Mouse (Mus musculus): Measurements from ENCODE around the gene Hist1h4n.
"Not testable (repeated sequence)": the region's sequence is repeated elsewhere in the genome, so short reads cannot be mapped to it uniquely, and the experiment has no call there.

Gene Hist1h4n

GRCm38 (mm10) chr13:21831418-21832394 is at the start of gene Hist1h4n:
Gene Hist1h4n, minus strand, starts transcription at chr13:21832196.
- DNase-seq (ENCODE audit: low read depth) = not testable (repeated sequence)

- no peak for DNase-seq (ENCODE audit: low read depth)
Measured at GRCm38 (mm10) chr13:21880735-21881134, 48.7 kb upstream of the Hist1h4n start.

GRCm38 (mm10) chr13:21865503-21865902 is 33.5 kb upstream of the Hist1h4n start:
- DNase-seq (ENCODE audit: low read depth) = not testable (repeated sequence)

- no peak for DNase-seq (ENCODE audit: low read depth)
Measured at GRCm38 (mm10) chr13:21861608-21862007, 29.6 kb upstream of the Hist1h4n start.

DNA sequence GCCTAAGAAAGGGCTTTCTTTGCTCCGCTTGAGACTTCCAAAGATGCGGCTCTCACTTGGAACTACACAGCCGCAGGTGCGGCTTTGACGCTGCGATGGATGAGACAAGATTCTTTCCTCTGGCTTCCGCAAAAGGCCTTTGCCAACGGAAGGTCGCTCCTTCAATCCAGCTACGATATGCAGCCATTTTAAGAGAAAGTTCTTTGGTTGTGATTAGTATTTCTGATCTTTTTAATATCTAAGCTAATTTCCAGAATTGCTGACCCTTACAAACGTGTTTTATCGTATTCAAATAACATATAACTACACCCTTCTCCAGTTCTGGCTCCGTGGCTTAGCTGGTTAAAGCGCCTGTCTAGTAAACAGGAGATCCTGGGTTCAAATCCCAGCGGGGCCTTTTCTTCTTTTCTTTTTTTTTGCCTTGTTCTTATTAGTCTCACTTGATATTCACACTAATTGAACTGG is 23.7 kb upstream of the Hist1h4n start:
- no peak for DNase-seq (ENCODE audit: low read depth)

GRCm38 (mm10) chr13:21855146-21855545 is 23.1 kb upstream of the Hist1h4n start:
- DNase-seq (ENCODE audit: low read depth) = no peak

DNA sequence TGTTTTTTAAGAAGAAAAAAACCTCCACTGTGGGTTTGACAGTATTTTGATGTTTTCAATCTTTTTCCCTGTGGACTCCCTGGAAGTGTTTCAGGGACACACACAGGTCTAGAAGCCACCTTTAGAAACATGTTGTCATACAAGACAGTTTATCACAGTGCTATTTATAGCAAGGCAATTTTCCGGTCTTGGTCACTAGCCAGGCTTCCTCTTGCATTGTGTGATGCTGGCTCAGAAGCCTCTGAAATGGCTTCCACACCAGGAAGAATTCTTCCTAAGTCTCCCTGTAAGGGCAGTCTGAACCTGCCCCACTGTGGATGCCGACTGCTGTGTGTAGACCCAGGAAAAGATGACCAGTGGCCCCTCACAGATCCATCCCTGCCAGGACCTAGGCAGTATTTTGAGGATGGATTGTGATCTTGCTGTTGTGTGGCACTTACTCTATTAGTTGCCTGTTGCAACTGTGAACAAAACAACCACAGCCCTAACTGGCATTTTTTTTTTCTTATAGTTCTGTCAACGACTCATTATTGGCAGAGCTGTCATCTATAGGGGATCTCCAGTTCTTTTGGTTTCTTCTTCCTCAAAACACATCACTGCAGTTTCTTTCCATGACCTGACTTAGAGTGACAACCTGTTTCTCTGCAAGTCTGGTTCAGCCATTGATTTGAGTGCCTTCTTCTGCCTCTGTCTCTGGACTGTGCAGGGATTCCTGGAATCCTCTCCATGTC is 20.4 kb upstream of the Hist1h4n start:
- DNase-seq (ENCODE audit: low read depth) = no peak

GRCm38 (mm10) chr13:21850696-21851095 is 18.7 kb upstream of the Hist1h4n start:
- DNase-seq (ENCODE audit: low read depth) = not testable (repeated sequence)

GRCm38 (mm10) chr13:21847883-21848282 is 15.9 kb upstream of the Hist1h4n start:
- DNase-seq (ENCODE audit: low read depth) = no peak

DNA sequence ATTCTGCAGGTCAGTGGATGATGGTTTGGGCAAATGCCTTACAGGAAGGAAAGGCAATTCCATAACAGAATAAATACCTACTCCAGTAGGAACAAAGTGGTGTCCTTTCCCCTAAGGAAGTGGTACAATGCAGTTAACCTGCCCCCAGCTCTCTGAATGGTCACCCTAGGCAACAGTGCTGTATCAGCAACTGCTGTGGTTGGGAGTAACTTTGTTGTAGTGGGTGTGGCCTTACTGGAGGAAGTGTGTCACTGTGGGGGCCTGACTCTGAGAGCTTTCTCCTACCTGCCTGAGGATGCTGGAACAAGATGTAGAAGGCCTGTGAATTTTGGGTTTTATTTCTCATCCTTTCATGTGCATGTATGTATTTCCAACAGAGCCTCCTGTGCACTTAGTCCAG is 14.4 kb upstream of the Hist1h4n start:
- not testable (repeated sequence) for DNase-seq (ENCODE audit: low read depth)

GRCm38 (mm10) chr13:21840508-21840907 is 8.5 kb upstream of the Hist1h4n start:
- DNase-seq (ENCODE audit: low read depth) = not testable (repeated sequence)

DNA sequence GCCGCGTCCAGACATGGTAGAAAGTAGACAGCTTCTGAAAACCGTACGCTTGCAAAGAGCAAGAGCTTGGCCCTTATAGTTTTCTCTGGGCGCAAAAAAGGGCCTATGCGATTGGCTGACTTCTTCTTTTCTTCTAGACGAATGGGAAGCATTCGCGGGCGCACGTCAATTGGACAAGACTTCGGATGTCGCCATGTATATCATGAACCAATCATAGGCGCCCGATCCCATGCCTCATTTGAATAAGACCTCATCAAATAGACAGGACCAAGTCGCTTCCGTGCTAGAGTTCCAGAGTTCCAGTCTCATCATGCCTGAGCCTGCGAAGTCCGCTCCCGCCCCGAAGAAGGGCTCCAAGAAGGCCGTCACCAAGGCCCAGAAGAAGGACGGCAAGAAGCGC is 1.5 kb upstream of the Hist1h4n start, which contains the start of the genes Hist1h2ap and Hist1h2br:
Hist1h2ap (minus strand) TSS at position 47 of the 400 bp plus-strand sequence.
Hist1h2br (plus strand) TSS at position 283 of the 400 bp plus-strand sequence.
- DNase-seq (ENCODE audit: low read depth) = not testable (repeated sequence)

DNA sequence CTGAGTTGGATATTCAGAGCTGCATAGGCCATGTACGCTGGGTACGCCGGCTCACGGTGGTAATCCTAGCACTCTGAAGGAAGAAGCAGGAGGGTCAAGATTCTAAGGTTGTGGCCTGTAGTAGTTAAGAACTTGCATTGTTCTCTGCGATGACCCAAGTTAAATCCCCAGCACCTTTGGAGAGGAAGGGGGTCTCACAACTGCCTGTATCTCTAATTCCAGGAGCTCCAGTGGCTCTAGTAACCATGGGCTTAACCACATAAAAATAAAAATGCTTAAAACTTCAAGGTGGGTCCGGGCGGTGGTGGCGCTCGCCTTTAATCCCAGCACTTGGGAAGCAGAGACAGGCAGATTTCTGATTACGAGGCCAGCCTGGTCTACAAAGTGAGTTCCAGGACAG is 1.7 kb downstream of the Hist1h4n start:
- no peak for DNase-seq (ENCODE audit: low read depth)

DNA sequence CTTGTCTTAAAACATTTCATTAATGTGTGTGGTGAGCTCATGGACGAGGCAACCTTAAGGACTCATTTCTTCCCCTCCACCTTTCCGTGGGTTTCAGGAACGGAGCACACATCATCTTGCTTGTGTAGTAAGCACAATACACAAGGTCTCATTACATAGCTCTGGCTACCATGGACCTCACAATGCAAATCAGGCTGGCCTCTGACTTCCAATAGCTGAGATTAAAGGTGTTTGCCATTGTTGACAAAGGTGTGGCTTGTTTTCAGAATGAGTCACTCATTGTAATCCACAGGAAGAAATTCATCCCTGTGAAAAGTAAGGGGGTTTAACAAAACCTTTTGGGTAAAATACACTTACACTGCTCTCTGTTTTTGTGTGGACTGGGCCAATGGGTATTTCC is 3.5 kb downstream of the Hist1h4n start:
- DNase-seq (ENCODE audit: low read depth) = no peak

DNA sequence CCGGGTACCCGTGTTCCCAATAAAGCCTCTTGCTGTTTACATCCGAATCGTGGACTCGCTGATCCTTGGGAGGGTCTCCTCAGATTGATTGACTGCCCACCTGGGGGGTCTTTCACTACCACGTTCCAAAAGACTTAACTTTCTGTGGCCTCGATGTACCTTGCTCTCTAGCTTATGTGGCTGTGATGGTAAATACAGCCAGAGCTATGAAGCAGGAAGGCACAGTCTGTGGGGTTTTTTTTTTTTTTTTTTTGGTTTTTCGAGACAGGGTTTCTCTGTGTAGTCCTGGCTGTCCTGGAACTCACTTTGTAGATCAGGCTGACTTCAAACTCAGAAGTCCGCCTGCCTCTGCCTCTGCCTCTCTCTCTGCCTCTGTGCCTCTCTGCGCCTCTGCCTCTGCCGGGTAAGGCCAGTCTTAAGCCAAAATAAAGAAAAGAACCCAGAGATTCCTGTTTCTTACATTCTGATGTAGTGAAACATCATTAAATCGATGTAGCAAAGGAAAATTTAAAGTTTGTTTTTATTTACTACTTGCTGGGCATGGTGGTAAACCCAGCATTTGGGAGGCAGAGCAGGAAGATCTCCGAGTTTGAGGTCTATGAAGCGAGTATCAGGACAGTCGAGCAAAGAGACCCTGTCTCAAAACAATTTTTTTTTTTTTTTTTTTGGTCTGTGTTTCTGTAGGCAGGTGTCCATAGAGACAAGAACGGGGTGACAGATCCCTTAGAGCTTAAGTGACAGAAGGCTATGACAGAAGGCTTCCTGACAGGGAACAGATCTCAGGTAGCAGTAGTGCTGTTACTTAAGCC is 11.7 kb downstream of the Hist1h4n start:
- not testable (repeated sequence) for DNase-seq (ENCODE audit: low read depth)

DNA sequence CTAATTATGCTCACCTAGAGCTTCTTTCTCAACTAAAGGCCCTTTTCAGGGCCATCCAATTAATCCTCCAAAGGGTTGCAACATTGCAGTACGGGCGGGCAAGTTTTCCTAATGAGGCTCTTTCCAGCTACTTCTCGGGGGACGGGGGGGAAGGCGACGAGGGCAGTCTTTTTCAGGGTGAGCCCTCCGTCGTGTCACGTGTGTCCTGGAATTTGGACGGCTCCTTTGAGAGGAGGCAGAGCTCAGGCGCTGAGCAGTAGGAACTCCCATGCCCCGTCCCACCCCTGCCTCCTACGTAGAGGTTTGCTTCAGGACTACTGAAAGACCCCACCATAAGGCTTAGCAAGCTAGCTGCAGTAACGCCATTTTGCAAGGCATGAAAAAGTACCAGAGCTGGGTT is 19.9 kb downstream of the Hist1h4n start:
- DNase-seq (ENCODE audit: low read depth) = not testable (repeated sequence)

DNA sequence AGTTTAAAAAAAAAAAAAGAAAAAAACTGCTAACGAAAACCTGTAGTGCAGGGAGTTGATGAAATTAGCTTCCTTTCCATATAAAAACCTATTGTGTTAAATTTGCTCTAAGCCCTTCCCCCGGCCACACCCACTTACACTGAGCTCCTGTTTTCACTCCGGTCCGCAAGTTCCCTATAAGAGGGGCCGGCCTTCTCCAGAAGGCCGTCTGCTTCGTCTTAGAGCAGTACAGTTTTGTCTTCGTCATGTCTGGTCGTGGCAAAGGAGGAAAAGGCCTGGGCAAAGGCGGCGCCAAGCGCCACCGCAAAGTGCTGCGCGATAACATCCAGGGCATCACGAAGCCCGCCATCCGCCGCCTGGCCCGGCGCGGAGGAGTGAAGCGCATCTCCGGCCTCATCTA is 20.5 kb downstream of the Hist1h4n start, which contains the start of gene Hist1h4m:
Hist1h4m (plus strand) TSS at position 208 of the 400 bp plus-strand sequence.
- not testable (repeated sequence) for DNase-seq (ENCODE audit: low read depth)

DNA sequence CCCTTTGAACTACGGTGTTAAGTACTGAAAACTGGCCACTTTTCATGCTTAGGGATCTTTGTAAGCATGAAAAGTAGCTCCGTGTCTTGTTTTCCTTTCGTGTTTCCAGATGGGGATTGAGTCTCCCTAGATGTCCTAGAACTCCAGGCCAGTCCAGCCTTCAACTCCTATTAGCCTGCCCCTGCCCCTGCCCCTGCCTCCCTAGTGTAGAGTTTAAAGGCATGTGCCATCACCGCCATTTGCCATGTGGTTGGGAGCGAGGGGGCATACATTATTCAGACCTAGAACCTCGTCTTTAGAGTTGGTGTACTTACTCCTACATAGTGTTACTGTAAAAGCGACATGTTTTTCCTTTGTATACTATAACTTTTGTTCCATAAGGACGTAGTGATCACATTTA is 20.9 kb downstream of the Hist1h4n start:
- DNase-seq (ENCODE audit: low read depth) = not testable (repeated sequence)

DNA sequence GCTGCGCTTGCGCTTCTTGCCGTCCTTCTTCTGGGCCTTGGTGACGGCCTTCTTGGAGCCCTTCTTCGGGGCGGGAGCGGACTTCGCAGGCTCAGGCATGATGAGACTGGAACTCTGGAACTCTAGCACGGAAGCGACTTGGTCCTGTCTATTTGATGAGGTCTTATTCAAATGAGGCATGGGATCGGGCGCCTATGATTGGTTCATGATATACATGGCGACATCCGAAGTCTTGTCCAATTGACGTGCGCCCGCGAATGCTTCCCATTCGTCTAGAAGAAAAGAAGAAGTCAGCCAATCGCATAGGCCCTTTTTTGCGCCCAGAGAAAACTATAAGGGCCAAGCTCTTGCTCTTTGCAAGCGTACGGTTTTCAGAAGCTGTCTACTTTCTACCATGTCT is 21.9 kb downstream of the Hist1h4n start, which contains the start of the genes Hist1h2bq and Hist1h2ao:
Hist1h2bq (minus strand) TSS at position 125 of the 400 bp plus-strand sequence.
Hist1h2ao (plus strand) TSS at position 393 of the 400 bp plus-strand sequence.
- not testable (repeated sequence) for DNase-seq (ENCODE audit: low read depth)

DNA sequence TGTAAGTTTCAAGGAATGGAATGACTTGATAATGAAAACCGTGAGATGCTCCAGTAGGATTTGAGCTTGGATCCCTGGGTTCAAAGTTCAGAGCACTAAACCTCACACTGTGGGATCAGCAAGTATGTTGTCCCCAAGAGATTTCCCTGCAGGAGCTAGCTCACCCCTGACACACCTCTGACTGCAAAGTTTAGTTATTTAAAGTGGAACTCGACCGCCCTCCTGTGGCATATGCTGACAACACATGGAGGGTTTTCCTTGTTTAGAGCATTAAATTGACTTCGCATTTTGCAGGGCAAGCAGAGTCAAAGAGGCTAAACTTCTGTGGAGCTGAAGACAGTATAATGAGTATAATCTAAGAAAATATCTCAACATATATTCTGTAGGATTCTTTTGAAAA is 28.9 kb downstream of the Hist1h4n start:
- DNase-seq (ENCODE audit: low read depth) = not testable (repeated sequence)

GRCm38 (mm10) chr13:21797163-21797562 is 34.8 kb downstream of the Hist1h4n start:
- not testable (repeated sequence) for DNase-seq (ENCODE audit: low read depth)
